Mouse (Mus musculus) liver, embryonic 12.5 days (tissue): ENCODE results near the gene Stn1. TPM values are rescaled to one million over a fixed set of nuclear protein-coding genes. Genes with fewer than 3 reads are reported as not detected.
A peak's percentile ranks its signal among the peaks of the same experiment; 100 is the strongest.
"Not testable (repeated sequence)": the region's sequence is repeated elsewhere in the genome, so short reads cannot be mapped to it uniquely, and the experiment has no call there.

Experiments
- ATAC-seq: fragments of 200-750 bp; cut with Nextera tagmentation; 2 replicates; pipeline ENCODE4 v1.8.0; 2017; ENCODE audit warnings: moderate number of reproducible peaks, mild to moderate bottlenecking, moderate library complexity
- H3K27ac ChIP-seq: fragments of 300-500 bp; sonication (generic); 2 replicates; pipeline ENCODE4 v1.5.1; 2016; ENCODE audit warnings: mild to moderate bottlenecking
- H3K27me3 ChIP-seq: fragments of 300-500 bp; sonication (generic); replicated peaks from 2 replicates; pipeline ENCODE4 v1.6.1; 2016; ENCODE audit warnings: mild to moderate bottlenecking, moderate library complexity
- H3K36me3 ChIP-seq: fragments of 300-500 bp; sonication (generic); 2 replicates; pipeline ENCODE4 v1.6.1; 2016; ENCODE audit warnings: mild to moderate bottlenecking, moderate library complexity
- H3K4me1 ChIP-seq: fragments of 300-500 bp; sonication (generic); 2 replicates; pipeline ENCODE4 v1.6.1; 2016
- H3K4me2 ChIP-seq: fragments of 300-500 bp; sonication (generic); 2 replicates; pipeline ENCODE4 v1.6.1; 2016; ENCODE audit warnings: mild to moderate bottlenecking, moderate library complexity
- H3K4me3 ChIP-seq: fragments of 300-500 bp; sonication (generic); 2 replicates; pipeline ENCODE4 v1.5.1; 2016; ENCODE audit warnings: mild to moderate bottlenecking, moderate library complexity
- H3K9ac ChIP-seq: fragments of 300-500 bp; sonication (generic); 2 replicates; pipeline ENCODE4 v1.6.1; 2016; ENCODE audit warnings: mild to moderate bottlenecking, moderate library complexity
- H3K9me3 ChIP-seq: fragments of 300-500 bp; sonication (generic); replicated peaks from 2 replicates; pipeline ENCODE4 v1.6.1; 2016; ENCODE audit warnings: mild to moderate bottlenecking, moderate library complexity
- WGBS: fragments of 180-500 bp; shearing (Covaris S2); methylation state at CpG from one replicate; pipeline ENCODE4 v1.1.7; 2016; ENCODE audit not compliant: insufficient replicate concordance; 5-methylcytosine and 5-hydroxymethylcytosine counted together
- polyA plus RNA-seq: library from polyadenylated mRNA; unstranded; fragments of >200 nt; fragmentation: Nextera tagmentation; extraction: Ambion mirVana; gene quantifications from 2 replicates; pipeline ENCODE4 v1.2.1, GENCODE M21; 2016

The Stn1 gene
- polyA plus RNA-seq, result 17.4 TPM in 2 replicates

- WGBS, result 3% methylated on average over 10 of the region's 10 CpGs
Observed at GRCm38 (mm10) chr19:47537300-47537792, at the start of gene Stn1. Gene Stn1, minus strand, starts transcription at chr19:47537507.

GRCm38 (mm10) chr19:47587009-47587408 is 49.7 kb upstream of the Stn1 start:
- Histone ChIP-seq H3K9ac (no peak overlapping the region), H3K4me2 (no peak overlapping the region), H3K27me3 (no peaks in the 10 kb centered on the region), H3K9me3 (no peaks in the 10 kb centered on the region), H3K4me1 (peaks cover 30% of the 10 kb centered on the region), H3K27ac (no peak overlapping the region), H3K36me3 (no peaks in the 10 kb centered on the region), H3K4me3 (no peak overlapping the region)
- ATAC-seq, result no peak
- 89% methylated on average over 1 of the region's 1 CpGs for WGBS

More at GRCm38 (mm10) chr19:47537300-47537792, at the start of gene Stn1:
- Histone ChIP-seq H3K36me3 (peaks cover 15% of the 10 kb centered on the region), H3K4me2 (peak within 1 kb of the TSS; percentile 82), H3K4me1 (peaks cover 44% of the 10 kb centered on the region), H3K9me3 (no peaks in the 10 kb centered on the region), H3K4me3 (peak within 1 kb of the TSS; percentile 67), H3K27me3 (no peaks in the 10 kb centered on the region; the same call in 1 of the 2 replicates), H3K9ac (peak within 1 kb of the TSS; percentile 76), H3K27ac (peak within 1 kb of the TSS; percentile 69)
- peak; percentile 42 for ATAC-seq

- Histone ChIP-seq H3K4me3 (no peak overlapping the region), H3K4me1 (peaks cover 42% of the 10 kb centered on the region), H3K9me3 (no peaks in the 10 kb centered on the region), H3K27me3 (no peaks in the 10 kb centered on the region), H3K4me2 (no peak overlapping the region), H3K9ac (no peak overlapping the region), H3K36me3 (no peaks in the 10 kb centered on the region), H3K27ac (no peak overlapping the region)
- ATAC-seq, result no peak
- 93% methylated on average over 1 of the region's 1 CpGs for WGBS
Observed at GRCm38 (mm10) chr19:47585772-47586171, 48.5 kb upstream of the Stn1 start.

GRCm38 (mm10) chr19:47579788-47580631 is 42.7 kb upstream of the Stn1 start:
- under 1% methylated on average over 92 of the region's 96 CpGs for WGBS
- peak overlapping the region; percentile 89 for H3K4me2 ChIP-seq
- peak overlapping the region; percentile 89 for H3K4me3 ChIP-seq
- no peaks in the 10 kb centered on the region for H3K27me3 ChIP-seq
- H3K9ac ChIP-seq, result peak overlapping the region; percentile 95
- peaks cover 32% of the 10 kb centered on the region for H3K4me1 ChIP-seq
- peak overlapping the region; percentile 95 for H3K27ac ChIP-seq
- no peaks in the 10 kb centered on the region for H3K36me3 ChIP-seq
- ATAC-seq, result peak; percentile 76
- H3K9me3 ChIP-seq, result no peaks in the 10 kb centered on the region

- under 1% methylated on average over 82 of the region's 83 CpGs for WGBS
- no peaks in the 10 kb centered on the region for H3K9me3 ChIP-seq
- peak within 1 kb of the TSS; percentile 95 for H3K9ac ChIP-seq
- peak; percentile 86 for ATAC-seq
- H3K36me3 ChIP-seq, result no peaks in the 10 kb centered on the region
- H3K4me2 ChIP-seq, result peak within 1 kb of the TSS; percentile 89
- peaks cover 30% of the 10 kb centered on the region for H3K4me1 ChIP-seq
- H3K4me3 ChIP-seq, result peak within 1 kb of the TSS; percentile 89
- H3K27me3 ChIP-seq, result no peaks in the 10 kb centered on the region
- H3K27ac ChIP-seq, result peak within 1 kb of the TSS; percentile 95
Observed at GRCm38 (mm10) chr19:47579225-47579787, 42.0 kb upstream of the Stn1 start, which contains the start of gene Slk. Gene Slk, plus strand, starts transcription at chr19:47579678.

- Histone ChIP-seq H3K4me2 (peak overlapping the region; percentile 89), H3K9me3 (no peaks in the 10 kb centered on the region), H3K27ac (peak overlapping the region; percentile 95), H3K9ac (peak overlapping the region; percentile 95), H3K4me1 (peaks cover 29% of the 10 kb centered on the region), H3K4me3 (peak overlapping the region; percentile 89), H3K36me3 (no peaks in the 10 kb centered on the region), H3K27me3 (no peaks in the 10 kb centered on the region)
- 17% methylated on average over 13 of the region's 13 CpGs for WGBS
- no peak for ATAC-seq
Observed at GRCm38 (mm10) chr19:47578581-47579224, 41.4 kb upstream of the Stn1 start.

- Histone ChIP-seq H3K4me2 (no peak overlapping the region), H3K27ac (no peak overlapping the region), H3K27me3 (no peaks in the 10 kb centered on the region), H3K9ac (no peak overlapping the region), H3K4me1 (peaks cover 5% of the 10 kb centered on the region), H3K36me3 (no peaks in the 10 kb centered on the region), H3K4me3 (no peak overlapping the region), H3K9me3 (no peaks in the 10 kb centered on the region)
- WGBS, result 61% methylated on average over 3 of the region's 3 CpGs
- ATAC-seq, result no peak
Observed at GRCm38 (mm10) chr19:47573718-47574117, 36.4 kb upstream of the Stn1 start.

GRCm38 (mm10) chr19:47571981-47572380 is 34.7 kb upstream of the Stn1 start:
- ATAC-seq, H3K27me3 ChIP-seq, H3K9ac ChIP-seq, H3K4me3 ChIP-seq, H3K36me3 ChIP-seq, H3K9me3 ChIP-seq, H3K4me2 ChIP-seq, H3K4me1 ChIP-seq, H3K27ac ChIP-seq: not testable (repeated sequence)
- WGBS, result 51% methylated on average over 4 of the region's 4 CpGs

GRCm38 (mm10) chr19:47570042-47570441 is 32.7 kb upstream of the Stn1 start:
- H3K9ac ChIP-seq, result no peak overlapping the region
- H3K27me3 ChIP-seq, result no peaks in the 10 kb centered on the region
- 76% methylated on average over 5 of the region's 5 CpGs for WGBS
- H3K36me3 ChIP-seq, result no peaks in the 10 kb centered on the region
- no peak overlapping the region for H3K27ac ChIP-seq
- H3K9me3 ChIP-seq, result no peaks in the 10 kb centered on the region
- H3K4me2 ChIP-seq, result no peak overlapping the region
- H3K4me1 ChIP-seq, result peaks cover 12% of the 10 kb centered on the region
- no peak for ATAC-seq
- no peak overlapping the region for H3K4me3 ChIP-seq

- Histone ChIP-seq H3K9me3 (no peaks in the 10 kb centered on the region), H3K9ac (no peak overlapping the region), H3K4me1 (peaks cover 21% of the 10 kb centered on the region), H3K27ac (no peak overlapping the region), H3K27me3 (no peaks in the 10 kb centered on the region), H3K4me3 (no peak overlapping the region), H3K36me3 (no peaks in the 10 kb centered on the region), H3K4me2 (no peak overlapping the region)
- no peak for ATAC-seq
- WGBS, result 72% methylated on average over 8 of the region's 8 CpGs
Observed at GRCm38 (mm10) chr19:47565994-47566393, 28.7 kb upstream of the Stn1 start.

GRCm38 (mm10) chr19:47565031-47565654 is 27.8 kb upstream of the Stn1 start:
- Histone ChIP-seq H3K4me1 (peaks cover 29% of the 10 kb centered on the region), H3K9ac (no peak overlapping the region), H3K4me2 (no peak overlapping the region), H3K4me3 (no peak overlapping the region), H3K9me3 (no peaks in the 10 kb centered on the region), H3K36me3 (no peaks in the 10 kb centered on the region), H3K27me3 (no peaks in the 10 kb centered on the region), H3K27ac (no peak overlapping the region)
- no peak for ATAC-seq
- WGBS, result 72% methylated on average over 17 of the region's 17 CpGs
